ENCODE assay signal across 10 mouse cellular contexts in genomic region chr1:125677286-125677685, GRCm38 (mm10). TPM values are rescaled to one million over a fixed set of nuclear protein-coding genes. Genes with fewer than 3 reads are reported as not detected.
DNase-seq lines count a peak whose midpoint lies in the region; ATAC-seq and TF ChIP-seq lines count a peak whose summit lies in the region.
"Had no signal": no experiment of that assay in that cellular context is flagged by ENCODE, and none has a peak within 500 bp of the region (broad histone marks: within the 10 kb centered on the region; RNA-seq: fewer than 3 reads in every experiment).

No protein-coding gene starts in this region.

- H3K27me3 ChIP-seq in kidney, embryonic 14.5 days (ENCODE audit: control insufficient read depth, insufficient read depth, low read length) = no peaks in the 10 kb centered on the region
- no peaks in the 10 kb centered on the region for H3K27me3 ChIP-seq in heart, embryonic 16.5 days (ENCODE audit: control insufficient read depth, insufficient read depth, low read length)
- H3K27me3 ChIP-seq in lung, embryonic 14.5 days (ENCODE audit: insufficient read depth, low read length) = no peaks in the 10 kb centered on the region
- H3K27me3 ChIP-seq: neural tube, embryonic 15.5 days had no signal

- no peaks in the 10 kb centered on the region for H3K4me1 ChIP-seq in kidney, embryonic 14.5 days (ENCODE audit: control insufficient read depth, insufficient read depth, low read length)
- peaks cover 12% of the 10 kb centered on the region for H3K4me1 ChIP-seq in heart, embryonic 16.5 days (ENCODE audit: control insufficient read depth, insufficient read depth, low read length)
- no peaks in the 10 kb centered on the region for H3K4me1 ChIP-seq in lung, embryonic 14.5 days (ENCODE audit: insufficient read depth)
- H3K4me1 ChIP-seq: midbrain, embryonic 10.5 days had no signal

- 81% methylated on average over 5 of the region's 5 CpGs for WGBS in kidney, embryonic 14.5 days
- 75% methylated on average over 5 of the region's 5 CpGs for WGBS in heart, embryonic 16.5 days
- 80% methylated on average over 5 of the region's 5 CpGs for WGBS in lung, embryonic 14.5 days

- no peak for DNase-seq in kidney, postnatal 14 days
- DNase-seq in lung, embryonic 14.5 days = no peak
- DNase-seq in urinary bladder, adult 2 months (ENCODE audit: low spot score) = peak; percentile 61
- no peak for DNase-seq in cerebellum, adult 11-12 months
- DNase-seq in cerebellum, postnatal 36 days = no peak
- DNase-seq in left cerebral cortex, postnatal 4 days = no peak

- peak; percentile 53 for TF ChIP-seq CTCF in lung, embryonic 14.5 days (IDR thresholded peaks at IDR 0.05; ENCODE audit: low read depth)

- H3K4me2 ChIP-seq in kidney, embryonic 14.5 days (replicated peaks; ENCODE audit: low read depth, low read length) = peak overlapping the region; percentile 32
- peak overlapping the region; percentile 26 for H3K4me2 ChIP-seq in heart, embryonic 16.5 days (ENCODE audit: low read depth, low read length)
- peak overlapping the region; percentile 52 for H3K4me2 ChIP-seq in lung, embryonic 14.5 days
- H3K4me2 ChIP-seq: neural tube, embryonic 15.5 days had no signal

- H3K9me3 ChIP-seq in kidney, embryonic 14.5 days (ENCODE audit: control insufficient read depth, low read length) = no peaks in the 10 kb centered on the region
- H3K9me3 ChIP-seq in heart, embryonic 16.5 days (replicated peaks; ENCODE audit: control insufficient read depth, low read length) = no peaks in the 10 kb centered on the region
- H3K9me3 ChIP-seq in lung, embryonic 14.5 days (ENCODE audit: low read depth, low read length) = no peaks in the 10 kb centered on the region
- H3K9me3 ChIP-seq: midbrain, embryonic 10.5 days; neural tube, embryonic 15.5 days had no signal

- H3K4me3 ChIP-seq in kidney, embryonic 14.5 days (ENCODE audit: low read length) = peak overlapping the region; percentile 21
- no peak overlapping the region for H3K4me3 ChIP-seq in heart, embryonic 16.5 days (ENCODE audit: low read length)
- H3K4me3 ChIP-seq in lung, embryonic 14.5 days (ENCODE audit: low read depth, low read length) = peak overlapping the region; percentile 29
- H3K4me3 ChIP-seq: midbrain, embryonic 10.5 days; neural tube, embryonic 15.5 days had no signal

- ATAC-seq in kidney, embryonic 14.5 days (ENCODE audit: low FRiP score, low TSS enrichment) = no peak
- no peak for ATAC-seq in heart, embryonic 16.5 days (replicated peaks; ENCODE audit: extremely low read depth, insufficient read depth, low FRiP score)
- ATAC-seq in lung, embryonic 14.5 days (ENCODE audit: insufficient read depth) = no peak

- H3K36me3 ChIP-seq in kidney, embryonic 14.5 days (ENCODE audit: control insufficient read depth, insufficient read depth, low read length) = no peaks in the 10 kb centered on the region
- no peaks in the 10 kb centered on the region for H3K36me3 ChIP-seq in heart, embryonic 16.5 days (ENCODE audit: control insufficient read depth, insufficient read depth)
- no peaks in the 10 kb centered on the region for H3K36me3 ChIP-seq in lung, embryonic 14.5 days (ENCODE audit: insufficient read depth)
- H3K36me3 ChIP-seq: midbrain, embryonic 10.5 days; neural tube, embryonic 15.5 days had no signal

- intact Hi-C loops in left cerebral cortex, postnatal 4 days (cut with DNase I) = no loop called here

- peak overlapping the region; percentile 67 for H3K27ac ChIP-seq in kidney, embryonic 14.5 days (ENCODE audit: low read depth, low read length)
- H3K27ac ChIP-seq in heart, embryonic 16.5 days (ENCODE audit: low read length) = no peak overlapping the region
- H3K27ac ChIP-seq in lung, embryonic 14.5 days (ENCODE audit: low read depth) = peak overlapping the region; percentile 81
- H3K27ac ChIP-seq: midbrain, embryonic 10.5 days; neural tube, embryonic 15.5 days had no signal

- H3K9ac ChIP-seq in kidney, embryonic 14.5 days (ENCODE audit: low read depth, low read length) = peak overlapping the region; percentile 40; the same call in 1 of the 2 replicates
- no peak overlapping the region for H3K9ac ChIP-seq in heart, embryonic 16.5 days (ENCODE audit: low read length)
- peak overlapping the region; percentile 36 for H3K9ac ChIP-seq in lung, embryonic 14.5 days
- H3K9ac ChIP-seq: neural tube, embryonic 15.5 days had no signal

RNA-seq across cellular contexts. Expression of gene Gpr39, which starts 0.5 kb away (rescaled TPM):
- 2.8 and 3.7 TPM in 2 replicates for polyA plus RNA-seq in kidney, embryonic 14.5 days (2014; fragmentation: Nextera tagmentation; extraction: Ambion mirVana)
- 1.0 and 1.4 TPM in 2 replicates for polyA plus RNA-seq in heart, embryonic 16.5 days (2015; fragmentation: Nextera tagmentation; extraction: Ambion mirVana)
- polyA plus RNA-seq in lung, embryonic 14.5 days (2014; fragmentation: Nextera tagmentation; extraction: Ambion mirVana) = 2.5 and 3.0 TPM in 2 replicates
- polyA plus RNA-seq in urinary bladder, adult 2 months (2012; rRNA removed) = 28.4 and 35.9 TPM in 2 replicates
- not detected for total RNA-seq in left cerebral cortex, postnatal 4 days (2021)
- polyA plus RNA-seq: midbrain, embryonic 10.5 days had no signal
